Mouse (Mus musculus): ENCODE measurements around the gene Arfip2. TPM values are rescaled to one million over a fixed set of nuclear protein-coding genes. Genes with fewer than 3 reads are reported as not detected.

Gene Arfip2
- polyA plus RNA-seq, 1 experiment from 2014 or later = 66.0 TPM

GRCm38 (mm10) chr7:105633127-105633800, 7.0 kb downstream of the Arfip2 start, which contains the start of gene Trim3:
Gene Trim3, minus strand, starts transcription at chr7:105633571.
- WGBS = under 1% methylated on average over 51 of the region's 71 CpGs
- ATAC-seq = peak; percentile 95
- peak within 1 kb of the TSS; percentile 91 for H3K4me2 ChIP-seq (replicated peaks)
- H3K4me1 ChIP-seq (replicated peaks) = peaks cover 17% of the 10 kb centered on the region
- H3K27ac ChIP-seq = peak within 1 kb of the TSS; percentile 62
- H3K27me3 ChIP-seq (replicated peaks) = no peaks in the 10 kb centered on the region
- no peaks in the 10 kb centered on the region for H3K9me3 ChIP-seq
- H3K9ac ChIP-seq = peak within 1 kb of the TSS; percentile 78
- peaks cover 15% of the 10 kb centered on the region for H3K36me3 ChIP-seq
- peak within 1 kb of the TSS; percentile 89 for H3K4me3 ChIP-seq (replicated peaks)

DNA sequence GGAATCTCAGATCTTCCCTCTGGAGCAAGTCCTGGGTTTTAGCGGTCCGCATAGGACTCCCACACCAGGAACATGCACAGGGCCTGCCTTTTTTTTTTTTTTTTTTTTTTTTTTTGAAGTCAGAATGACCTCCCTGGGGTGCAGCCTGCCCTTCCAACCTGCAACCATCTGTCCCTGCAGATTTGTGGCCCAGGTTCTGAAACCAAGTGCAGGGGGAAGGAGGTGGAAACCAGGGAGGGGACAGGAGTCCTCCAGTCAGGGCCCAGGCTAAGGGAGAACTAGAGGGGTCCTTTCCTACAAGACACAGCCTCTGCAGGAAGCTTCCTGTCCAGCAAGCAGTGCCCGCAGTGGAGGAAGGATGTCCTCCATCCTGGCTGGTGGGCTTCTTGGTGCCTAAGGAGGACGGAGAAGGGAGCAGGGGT, 7.7 kb downstream of the Arfip2 start:
- 17% methylated on average over 4 of the region's 4 CpGs for WGBS
- Histone ChIP-seq H3K27ac (no peak overlapping the region), H3K4me1 (replicated peaks) (peaks cover 18% of the 10 kb centered on the region)

DNA sequence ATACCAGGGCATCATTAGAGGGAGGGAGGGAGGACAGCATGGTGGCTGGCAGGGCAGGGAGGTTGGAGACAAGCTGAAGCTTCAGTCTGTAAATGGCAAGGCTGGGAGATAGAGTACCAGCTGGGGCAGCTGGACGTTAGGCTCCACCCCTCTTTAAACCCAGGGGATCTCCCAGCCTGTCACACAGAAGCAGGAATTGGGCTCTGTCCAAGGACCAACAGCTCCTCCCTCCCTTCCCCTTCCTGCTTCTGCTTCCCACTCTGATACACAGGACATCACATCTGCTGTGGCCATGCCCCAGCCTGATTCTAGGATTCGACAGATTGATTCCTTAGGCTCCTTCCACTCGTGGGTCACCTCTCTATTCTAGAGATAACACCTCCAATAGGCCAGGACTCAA, 11.6 kb downstream of the Arfip2 start:
- H3K9me3 ChIP-seq = no peaks in the 10 kb centered on the region
- H3K27ac ChIP-seq = no peak overlapping the region

More for the DNA sequence above, 7.7 kb downstream of the Arfip2 start:
- H3K9me3 ChIP-seq = no peaks in the 10 kb centered on the region
- no peaks in the 10 kb centered on the region for H3K27me3 ChIP-seq (replicated peaks)
- H3K4me2 ChIP-seq (replicated peaks) = peak overlapping the region; percentile 91
- peak overlapping the region; percentile 78 for H3K9ac ChIP-seq
- peak overlapping the region; percentile 89 for H3K4me3 ChIP-seq (replicated peaks)
- no peak; the same call in 1 of the 2 replicates for ATAC-seq
- H3K36me3 ChIP-seq = peaks cover 10% of the 10 kb centered on the region

GRCm38 (mm10) chr7:105625397-105625796, 14.8 kb downstream of the Arfip2 start:
- no peak for ATAC-seq
- peaks cover 13% of the 10 kb centered on the region; the same call in 1 of the 2 replicates for H3K4me1 ChIP-seq (replicated peaks)
- no peaks in the 10 kb centered on the region for H3K9me3 ChIP-seq
- no peak overlapping the region for H3K4me2 ChIP-seq (replicated peaks)
- H3K27me3 ChIP-seq (replicated peaks) = no peaks in the 10 kb centered on the region
- no peak overlapping the region for H3K4me3 ChIP-seq (replicated peaks)
- no peak overlapping the region for H3K9ac ChIP-seq
- no peak overlapping the region for H3K27ac ChIP-seq
- peaks cover 8% of the 10 kb centered on the region; the same call in 1 of the 2 replicates for H3K36me3 ChIP-seq
- 80% methylated on average over 6 of the region's 6 CpGs for WGBS

More for the DNA sequence above, 11.6 kb downstream of the Arfip2 start:
- Histone ChIP-seq H3K4me3 (replicated peaks) (no peak overlapping the region), H3K4me2 (replicated peaks) (no peak overlapping the region), H3K36me3 (peaks cover 8% of the 10 kb centered on the region; the same call in 1 of the 2 replicates), H3K27me3 (replicated peaks) (no peaks in the 10 kb centered on the region), H3K9ac (no peak overlapping the region), H3K4me1 (replicated peaks) (peaks cover 18% of the 10 kb centered on the region)
- ATAC-seq = peak; percentile 16; the same call in 1 of the 2 replicates
- 18% methylated on average over 3 of the region's 3 CpGs for WGBS

- WGBS = 74% methylated on average over 8 of the region's 8 CpGs
- Histone ChIP-seq H3K9ac (no peak overlapping the region), H3K36me3 (peaks cover 26% of the 10 kb centered on the region), H3K4me2 (replicated peaks) (no peak overlapping the region), H3K4me1 (replicated peaks) (no peaks in the 10 kb centered on the region), H3K27me3 (replicated peaks) (no peaks in the 10 kb centered on the region), H3K4me3 (replicated peaks) (no peak overlapping the region), H3K27ac (no peak overlapping the region), H3K9me3 (no peaks in the 10 kb centered on the region)
- ATAC-seq = no peak
These were observed 18.4 kb downstream of the Arfip2 start for GRCm38 (mm10) chr7:105621646-105622292.

DNA sequence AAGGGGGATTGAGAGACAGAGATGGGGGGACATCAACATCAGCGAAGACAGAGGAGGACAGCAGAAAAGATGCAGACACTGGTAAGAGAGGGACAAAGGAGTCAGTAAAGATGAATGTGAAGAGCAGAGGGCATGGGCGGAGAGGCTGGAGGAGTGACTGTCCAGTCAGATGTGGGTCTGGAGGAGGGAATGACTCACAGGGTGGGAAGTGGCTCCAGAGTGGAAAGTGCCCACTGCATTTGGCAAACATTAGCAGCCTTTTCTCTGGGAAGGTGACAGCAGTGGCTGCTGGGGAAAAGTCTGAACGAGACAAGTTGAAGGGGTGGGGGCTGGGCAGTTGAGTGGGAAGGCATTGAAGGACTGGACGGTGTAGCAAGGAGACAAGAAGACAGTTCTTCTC, 19.2 kb downstream of the Arfip2 start:
- 63% methylated on average over 4 of the region's 4 CpGs for whole genome bisulfite sequencing
- Histone ChIP-seq H3K4me2 (replicated peaks) (no peak overlapping the region), H3K9ac (no peak overlapping the region), H3K27me3 (replicated peaks) (no peaks in the 10 kb centered on the region), H3K9me3 (no peaks in the 10 kb centered on the region), H3K27ac (no peak overlapping the region), H3K36me3 (peaks cover 26% of the 10 kb centered on the region), H3K4me3 (replicated peaks) (no peak overlapping the region), H3K4me1 (replicated peaks) (no peaks in the 10 kb centered on the region)
- no peak for ATAC-seq

DNA sequence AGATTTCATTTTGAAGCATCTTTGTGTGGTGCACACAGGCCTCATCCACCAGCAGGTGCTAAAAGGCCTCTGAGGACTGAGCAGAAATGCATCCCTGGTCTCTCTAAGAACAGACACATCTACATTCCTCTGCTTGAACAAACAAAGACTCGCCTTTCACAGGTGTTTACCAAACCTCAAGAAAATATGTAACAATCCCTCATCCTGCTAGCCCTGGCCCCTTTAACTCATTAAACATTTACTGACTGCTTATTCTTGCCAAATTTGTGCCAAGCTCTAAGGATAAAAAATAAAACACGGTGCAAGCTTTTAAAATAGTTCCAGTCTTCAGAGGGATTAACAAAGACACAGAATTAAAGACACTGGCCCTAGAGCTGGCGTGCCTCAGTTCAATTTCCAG, 20.5 kb downstream of the Arfip2 start:
- Histone ChIP-seq H3K36me3 (peaks cover 30% of the 10 kb centered on the region), H3K27ac (no peak overlapping the region), H3K4me1 (replicated peaks) (no peaks in the 10 kb centered on the region), H3K9me3 (no peaks in the 10 kb centered on the region), H3K4me3 (replicated peaks) (no peak overlapping the region), H3K9ac (no peak overlapping the region), H3K4me2 (replicated peaks) (no peak overlapping the region), H3K27me3 (replicated peaks) (no peaks in the 10 kb centered on the region)
- ATAC-seq = 0 out of 2 replicates have a peak, but pooled peaks have one; percentile 17
- 40% methylated on average over 3 of the region's 3 CpGs for WGBS

GRCm38 (mm10) chr7:105617810-105618209, 22.4 kb downstream of the Arfip2 start:
- H3K4me3 ChIP-seq (replicated peaks) = no peak overlapping the region
- H3K9me3 ChIP-seq = no peaks in the 10 kb centered on the region
- no peak overlapping the region for H3K9ac ChIP-seq
- H3K27me3 ChIP-seq (replicated peaks) = no peaks in the 10 kb centered on the region
- peaks cover 25% of the 10 kb centered on the region for H3K36me3 ChIP-seq
- 98% methylated on average over 22 of the region's 22 CpGs for WGBS
- no peaks in the 10 kb centered on the region for H3K4me1 ChIP-seq (replicated peaks)
- no peak overlapping the region for H3K4me2 ChIP-seq (replicated peaks)
- no peak; the same call in 1 of the 2 replicates for ATAC-seq
- no peak overlapping the region for H3K27ac ChIP-seq

- Histone ChIP-seq H3K4me3 (replicated peaks) (no peak overlapping the region), H3K4me1 (replicated peaks) (no peaks in the 10 kb centered on the region), H3K27ac (no peak overlapping the region), H3K36me3 (peaks cover 32% of the 10 kb centered on the region), H3K9ac (no peak overlapping the region), H3K27me3 (replicated peaks) (no peaks in the 10 kb centered on the region), H3K4me2 (replicated peaks) (no peak overlapping the region), H3K9me3 (no peaks in the 10 kb centered on the region)
- no peak for ATAC-seq
- 80% methylated on average over 6 of the region's 6 CpGs for WGBS
These were observed 23.7 kb downstream of the Arfip2 start for GRCm38 (mm10) chr7:105616561-105616960.

DNA sequence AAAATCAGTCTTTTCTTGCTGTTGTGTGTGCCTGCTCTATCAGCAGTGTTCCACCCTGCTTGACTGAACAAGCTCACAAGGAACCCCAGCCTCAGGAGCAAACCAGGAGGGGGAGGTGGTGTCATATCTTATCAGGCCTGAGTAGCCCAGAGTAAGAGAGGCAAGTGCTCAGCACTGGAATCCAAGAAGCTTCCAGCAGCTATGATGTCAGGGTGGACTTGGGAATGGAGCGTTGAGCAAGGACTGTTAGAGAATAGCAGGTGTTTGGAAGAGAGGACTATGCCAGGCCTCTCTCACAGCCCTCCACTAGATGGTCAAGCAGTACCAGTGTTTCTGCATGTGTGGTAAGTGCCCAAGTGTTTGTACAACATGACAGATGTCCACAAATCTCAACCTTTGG, 24.5 kb downstream of the Arfip2 start:
- peaks cover 35% of the 10 kb centered on the region for H3K36me3 ChIP-seq
- no peak for ATAC-seq
- H3K27me3 ChIP-seq (replicated peaks) = no peaks in the 10 kb centered on the region
- no peaks in the 10 kb centered on the region for H3K4me1 ChIP-seq (replicated peaks)
- WGBS = 76% methylated on average over 1 of the region's 1 CpGs
- no peaks in the 10 kb centered on the region for H3K9me3 ChIP-seq
- H3K4me2 ChIP-seq (replicated peaks) = no peak overlapping the region
- no peak overlapping the region for H3K27ac ChIP-seq
- H3K4me3 ChIP-seq (replicated peaks) = no peak overlapping the region
- H3K9ac ChIP-seq = no peak overlapping the region

DNA sequence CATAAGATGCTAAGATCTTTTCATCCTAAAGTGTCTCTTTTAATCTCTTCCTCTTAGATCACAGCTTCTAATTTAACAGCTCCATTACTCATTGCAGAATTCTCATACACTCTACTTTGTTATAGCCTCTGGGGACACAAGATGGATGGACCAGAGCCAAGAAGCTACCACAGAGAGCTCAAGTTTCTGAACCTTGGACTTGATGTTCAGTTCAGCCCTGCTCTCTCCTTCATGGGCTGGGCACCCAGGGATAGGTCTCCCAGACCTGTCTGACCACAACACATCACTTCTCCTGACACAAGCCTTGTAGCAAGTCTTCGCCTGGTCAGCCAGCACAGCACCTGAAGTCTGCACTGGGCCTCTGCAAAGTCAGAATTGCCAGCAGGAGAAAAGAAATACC, 25.8 kb downstream of the Arfip2 start:
- ATAC-seq = no peak
- Histone ChIP-seq H3K4me1 (replicated peaks) (no peaks in the 10 kb centered on the region), H3K9ac (no peak overlapping the region), H3K36me3 (peaks cover 38% of the 10 kb centered on the region), H3K9me3 (no peaks in the 10 kb centered on the region), H3K4me2 (replicated peaks) (no peak overlapping the region), H3K27ac (no peak overlapping the region), H3K27me3 (replicated peaks) (no peaks in the 10 kb centered on the region), H3K4me3 (replicated peaks) (no peak overlapping the region)
- 77% methylated on average over 1 of the region's 1 CpGs for WGBS

GRCm38 (mm10) chr7:105611767-105612166, 28.4 kb downstream of the Arfip2 start:
- H3K36me3 ChIP-seq = peaks cover 20% of the 10 kb centered on the region
- H3K4me3 ChIP-seq (replicated peaks) = no peak overlapping the region
- no peaks in the 10 kb centered on the region for H3K4me1 ChIP-seq (replicated peaks)
- ATAC-seq = no peak
- 96% methylated on average over 1 of the region's 1 CpGs for WGBS
- no peak overlapping the region for H3K4me2 ChIP-seq (replicated peaks)
- H3K27ac ChIP-seq = no peak overlapping the region
- H3K9ac ChIP-seq = no peak overlapping the region
- H3K9me3 ChIP-seq = no peaks in the 10 kb centered on the region
- no peaks in the 10 kb centered on the region for H3K27me3 ChIP-seq (replicated peaks)
